Mouse (Mus musculus): ENCODE results near the gene Nenf. TPM values are rescaled to one million over a fixed set of nuclear protein-coding genes. Genes with fewer than 3 reads are reported as not detected.

The Nenf gene
- polyA plus RNA-seq (2014; fragmentation: Illumina TruSeq; extraction: RNeasy Lipid Tissue Mini Kit (QIAGEN cat#74804); ENCODE audit: low read depth, low replicate concordance), result 1.2 TPM

GRCm38 (mm10) chr1:191317591-191318196, at the start of gene Nenf:
Nenf (minus strand) TSS chr1:191318194.

GRCm38 (mm10) chr1:191325726-191326232, 7.8 kb upstream of the Nenf start, which contains the start of gene Tmem206:
Tmem206 (plus strand) TSS chr1:191325912.

Other genes with a start within 250 kb of the Nenf start
- not detected for gene Batf3, start 220.3 kb downstream of the Nenf start, polyA plus RNA-seq (2014; fragmentation: Illumina TruSeq; extraction: RNeasy Lipid Tissue Mini Kit (QIAGEN cat#74804); ENCODE audit: low read depth, low replicate concordance)
- gene Fam71a, start 153.4 kb downstream of the Nenf start, polyA plus RNA-seq (2014; fragmentation: Illumina TruSeq; extraction: RNeasy Lipid Tissue Mini Kit (QIAGEN cat#74804); ENCODE audit: low read depth, low replicate concordance), result not detected
- 1.1 TPM for gene Atf3, start 100.2 kb downstream of the Nenf start, polyA plus RNA-seq (2014; fragmentation: Illumina TruSeq; extraction: RNeasy Lipid Tissue Mini Kit (QIAGEN cat#74804); ENCODE audit: low read depth, low replicate concordance)
- 14.9 TPM for gene Tmem206, start 7.7 kb upstream of the Nenf start, polyA plus RNA-seq (2014; fragmentation: Illumina TruSeq; extraction: RNeasy Lipid Tissue Mini Kit (QIAGEN cat#74804); ENCODE audit: low read depth, low replicate concordance)
- 190 TPM for gene Ppp2r5a, start 85.1 kb upstream of the Nenf start, polyA plus RNA-seq (2014; fragmentation: Illumina TruSeq; extraction: RNeasy Lipid Tissue Mini Kit (QIAGEN cat#74804); ENCODE audit: low read depth, low replicate concordance)

All from kidney, adult 10 weeks (tissue).